Mouse (Mus musculus) myocyte (in vitro differentiated cells): Measurements from ENCODE around the gene AC140267.1. TPM values are rescaled to one million over a fixed set of nuclear protein-coding genes. Genes with fewer than 3 reads are reported as not detected.
A peak's percentile ranks its signal among the peaks of the same experiment; 100 is the strongest.

ENCODE experiments used
- H3K27me3 ChIP-seq: one replicate; pipeline ENCODE4 v1.6.1; 2011; ENCODE audit not compliant: control insufficient read depth, insufficient read depth, insufficient read length
- H3K36me3 ChIP-seq: one replicate; pipeline ENCODE4 v1.6.1; 2011; ENCODE audit not compliant: control insufficient read depth, insufficient read depth
- H3K4me2 ChIP-seq: one replicate; pipeline ENCODE4 v1.6.1; 2011; ENCODE audit warnings: low read depth, control low read depth
- H3K4me3 ChIP-seq: one replicate; pipeline ENCODE4 v1.5.1; 2011; ENCODE audit warnings: mild to moderate bottlenecking, control low read depth, moderate library complexity
- H3K79me2 ChIP-seq: one replicate; pipeline ENCODE4 v1.6.1; 2011; ENCODE audit not compliant: control insufficient read depth, insufficient read depth
- H3ac ChIP-seq: one replicate; pipeline ENCODE4 v1.6.1; 2011; ENCODE audit not compliant: control insufficient read depth, insufficient read length
- CEBPB ChIP-seq: IDR thresholded peaks from 2 replicates; pipeline ENCODE4 v1.6.1; 2011; ENCODE audit warnings: mild to moderate bottlenecking, moderate library complexity; ENCODE audit not compliant: poor library complexity, insufficient read depth, severe bottlenecking
- E2F4 ChIP-seq: IDR thresholded peaks from one replicate; pipeline ENCODE4 v1.6.1; 2011; ENCODE audit warnings: mild to moderate bottlenecking, control low read depth, moderate library complexity; ENCODE audit not compliant: insufficient read depth
- MAX ChIP-seq: IDR thresholded peaks from one replicate; pipeline ENCODE4 v1.6.1; 2011; ENCODE audit warnings: low read depth, mild to moderate bottlenecking, control low read depth
- MYOD1 ChIP-seq, 3 experiments: IDR thresholded peaks; one replicate each; pipeline ENCODE4 v1.6.1; 2011; ENCODE audit warnings: control low read depth in 2 of 3, low read depth in 2 of 3, mild to moderate bottlenecking in 2 of 3, moderate library complexity in 1 of 3; ENCODE audit not compliant: insufficient read length in 2 of 3, control insufficient read depth in 1 of 3
- MYOG ChIP-seq, 3 experiments: IDR thresholded peaks; one replicate each; pipeline ENCODE4 v1.6.1; 2011; ENCODE audit warnings: control low read depth in 2 of 3, low read depth in 2 of 3, mild to moderate bottlenecking in 2 of 3; ENCODE audit not compliant: insufficient read length in 2 of 3, control insufficient read depth in 1 of 3, insufficient read depth in 1 of 3
- POLR2A ChIP-seq: IDR thresholded peaks from one replicate; pipeline ENCODE4 v1.6.1; 2011; ENCODE audit warnings: low read depth, mild to moderate bottlenecking, control low read depth, moderate library complexity; ENCODE audit not compliant: insufficient read length
- POLR2AphosphoS2 ChIP-seq: IDR thresholded peaks from one replicate; pipeline ENCODE4 v1.6.1; 2011; ENCODE audit warnings: low read depth, control low read depth; ENCODE audit not compliant: insufficient read length
- REST ChIP-seq: IDR thresholded peaks from one replicate; pipeline ENCODE4 v1.6.1; 2011; ENCODE audit warnings: mild to moderate bottlenecking, control low read depth, moderate library complexity; ENCODE audit not compliant: insufficient read depth, insufficient read length
- SRF ChIP-seq: IDR thresholded peaks from one replicate; pipeline ENCODE4 v1.6.1; 2011; ENCODE audit warnings: low read depth; ENCODE audit not compliant: control insufficient read depth, insufficient read length
- TCF12 ChIP-seq: IDR thresholded peaks from one replicate; pipeline ENCODE4 v1.6.1; 2011; ENCODE audit warnings: mild to moderate bottlenecking, control low read depth; ENCODE audit not compliant: poor library complexity, insufficient read depth, severe bottlenecking
- TCF3 ChIP-seq: IDR thresholded peaks from one replicate; pipeline ENCODE4 v1.6.1; 2011; ENCODE audit warnings: low read depth, control low read depth; ENCODE audit not compliant: insufficient read length
- USF1 ChIP-seq: IDR thresholded peaks from one replicate; pipeline ENCODE4 v1.6.1; 2011; ENCODE audit warnings: low read depth, mild to moderate bottlenecking, control low read depth, moderate library complexity
- polyA plus RNA-seq: library from polyadenylated mRNA; unstranded; fragments of >200 nt; fragmentation: generic; extraction: Trizol; gene quantifications from one replicate; pipeline ENCODE4 v1.2.1, GENCODE M21; 2012; ENCODE audit warnings: missing spikeins

AC140267.1 gene
- polyA plus RNA-seq, 1 experiment, result not detected

DNA sequence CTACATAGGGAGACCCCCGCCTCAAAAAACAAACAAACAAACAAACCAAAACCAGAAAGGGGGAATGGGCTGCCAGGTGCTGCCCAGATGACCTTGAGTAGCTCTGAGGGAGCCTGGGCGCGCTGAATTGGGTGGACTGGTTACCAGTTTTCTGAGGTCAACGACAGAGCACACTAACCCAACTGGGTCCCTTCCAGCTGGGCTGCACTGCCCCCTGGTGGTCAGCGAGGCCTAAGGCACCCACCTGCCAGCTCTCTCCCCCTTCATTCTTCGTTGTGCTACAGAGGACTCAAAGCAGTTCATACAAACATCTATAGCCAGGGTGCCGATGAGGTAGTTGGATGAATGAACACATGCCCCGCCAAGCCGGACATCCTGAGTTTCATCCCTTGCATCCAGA lies 10.4 kb upstream of the AC140267.1 start:
- H3K27me3 ChIP-seq, result no peaks in the 10 kb centered on the region
- H3K4me2 ChIP-seq, result no peak overlapping the region
- H3ac ChIP-seq, result no peak overlapping the region
- no peak overlapping the region for H3K4me3 ChIP-seq
- H3K36me3 ChIP-seq, result no peaks in the 10 kb centered on the region
- TF ChIP-seq CEBPB (no peak), E2F4 (no peak), POLR2A (no peak), REST (no peak), SRF (no peak), MAX (no peak), MYOD1 (IDR thresholded peaks at IDR 0.05; ENCODE audit: control insufficient read depth in 1 of 3, insufficient read length in 2 of 3, low read depth in 2 of 3) (no peak), TCF3 (no peak), MYOG (IDR thresholded peaks at IDR 0.05; ENCODE audit: control insufficient read depth in 1 of 3, insufficient read depth in 1 of 3, insufficient read length in 2 of 3, low read depth in 2 of 3) (no peak), TCF12 (no peak), POLR2AphosphoS2 (no peak), USF1 (no peak)
- H3K79me2 ChIP-seq, result no peaks in the 10 kb centered on the region

DNA sequence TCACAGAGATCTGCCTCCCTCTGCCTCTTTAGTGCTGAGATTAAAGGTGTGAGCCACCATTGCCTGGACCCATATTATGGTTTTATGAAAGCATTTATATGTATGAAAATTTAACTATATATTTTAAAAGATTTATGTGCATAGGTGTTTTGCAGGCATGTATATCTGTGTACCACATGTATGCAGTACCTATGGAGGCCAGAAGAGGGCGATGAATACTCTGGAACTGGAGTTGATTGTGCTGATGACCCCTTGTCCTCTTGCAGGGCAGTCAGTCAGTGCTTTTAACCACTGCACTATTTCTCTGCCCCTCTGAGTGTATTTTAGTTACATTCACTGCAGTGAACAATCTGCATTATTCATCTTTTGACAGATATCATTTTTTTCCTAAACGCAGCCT lies 9.8 kb upstream of the AC140267.1 start:
- no peaks in the 10 kb centered on the region for H3K36me3 ChIP-seq
- H3K4me3 ChIP-seq, result no peak overlapping the region
- H3K27me3 ChIP-seq, result no peaks in the 10 kb centered on the region
- no peak overlapping the region for H3K4me2 ChIP-seq
- no peaks in the 10 kb centered on the region for H3K79me2 ChIP-seq
- TF ChIP-seq TCF3 (no peak), POLR2AphosphoS2 (no peak), MYOD1 (IDR thresholded peaks at IDR 0.05; ENCODE audit: control insufficient read depth in 1 of 3, insufficient read length in 2 of 3, low read depth in 2 of 3) (no peak), TCF12 (no peak), MYOG (IDR thresholded peaks at IDR 0.05; ENCODE audit: control insufficient read depth in 1 of 3, insufficient read depth in 1 of 3, insufficient read length in 2 of 3, low read depth in 2 of 3) (no peak), SRF (no peak)
- no peak overlapping the region for H3ac ChIP-seq

DNA sequence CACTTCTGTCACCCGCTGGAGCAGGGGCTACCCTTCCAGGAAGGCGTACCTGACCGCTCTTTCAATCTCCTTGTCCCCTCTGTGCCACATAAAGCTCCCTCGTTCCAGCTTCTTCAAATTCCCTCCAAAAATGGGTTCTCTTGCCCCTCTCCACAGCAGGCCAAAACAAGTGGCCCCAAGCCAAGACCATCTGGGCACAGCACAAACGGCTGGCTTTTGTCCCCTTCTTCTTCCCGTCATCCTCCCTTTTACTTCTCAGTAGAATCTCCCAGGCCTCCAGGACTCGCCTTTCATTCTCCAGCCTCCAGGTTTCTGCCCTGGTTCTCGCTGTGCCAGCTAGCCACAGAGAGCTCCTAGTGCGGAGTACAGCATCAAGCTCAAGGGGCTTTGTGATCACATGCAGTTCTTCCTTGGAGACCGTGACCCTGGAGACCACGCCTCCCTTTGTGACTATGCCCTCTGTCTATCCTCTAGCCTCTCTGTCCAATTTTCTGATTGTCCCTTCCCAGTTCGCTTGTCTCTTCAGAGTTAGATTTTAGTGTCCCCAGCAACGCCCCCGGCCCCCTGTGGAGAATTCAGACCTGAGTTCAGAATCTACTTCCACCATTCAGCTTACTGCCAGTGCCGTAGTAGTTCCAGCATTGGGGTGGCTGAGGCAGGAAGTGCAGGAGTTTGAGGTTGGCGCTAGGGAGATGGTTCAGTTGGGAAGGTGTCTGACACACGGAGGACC lies 7.4 kb upstream of the AC140267.1 start:
- Histone ChIP-seq H3ac (no peak overlapping the region), H3K4me2 (no peak overlapping the region), H3K4me3 (no peak overlapping the region), H3K79me2 (no peaks in the 10 kb centered on the region), H3K36me3 (no peaks in the 10 kb centered on the region), H3K27me3 (no peaks in the 10 kb centered on the region)
- TF ChIP-seq TCF3, result no peak
- no peak for TF ChIP-seq POLR2AphosphoS2
- no peak for TF ChIP-seq MYOG (IDR thresholded peaks at IDR 0.05; ENCODE audit: control insufficient read depth in 1 of 3, insufficient read depth in 1 of 3, insufficient read length in 2 of 3, low read depth in 2 of 3)
- TF ChIP-seq USF1, result no peak
- TF ChIP-seq E2F4, result no peak
- TF ChIP-seq CEBPB, result no peak
- TF ChIP-seq MAX, result no peak
- no peak for TF ChIP-seq REST

DNA sequence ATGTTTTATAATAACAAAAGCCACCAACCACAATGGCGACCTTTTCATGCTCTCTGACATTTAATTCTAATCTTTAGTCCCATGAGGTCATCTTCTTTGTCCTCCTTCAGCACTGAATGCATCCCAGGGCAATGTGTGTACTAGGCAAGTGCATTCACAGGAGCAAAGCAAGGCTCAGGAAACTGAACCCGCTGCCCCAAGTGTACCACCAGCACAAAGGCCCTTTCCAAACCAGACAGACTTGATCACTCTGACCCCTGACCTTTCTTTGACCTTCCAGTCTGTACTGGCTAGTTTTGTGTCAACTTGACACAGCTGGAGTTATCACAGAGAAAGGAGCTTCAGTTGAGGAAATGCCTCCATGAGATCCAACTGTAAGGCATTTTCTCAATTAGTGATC lies 3.3 kb upstream of the AC140267.1 start:
- peaks cover 18% of the 10 kb centered on the region for H3K36me3 ChIP-seq
- H3K4me2 ChIP-seq, result no peak overlapping the region
- peaks cover 32% of the 10 kb centered on the region for H3K79me2 ChIP-seq
- TF ChIP-seq MYOD1 (IDR thresholded peaks at IDR 0.05; ENCODE audit: control insufficient read depth in 1 of 3, insufficient read length in 2 of 3, low read depth in 2 of 3) (no peak), CEBPB (no peak), USF1 (no peak), MYOG (IDR thresholded peaks at IDR 0.05; ENCODE audit: control insufficient read depth in 1 of 3, insufficient read depth in 1 of 3, insufficient read length in 2 of 3, low read depth in 2 of 3) (no peak), POLR2AphosphoS2 (no peak), SRF (no peak)
- no peak overlapping the region for H3K4me3 ChIP-seq
- H3ac ChIP-seq, result no peak overlapping the region
- H3K27me3 ChIP-seq, result no peaks in the 10 kb centered on the region

DNA sequence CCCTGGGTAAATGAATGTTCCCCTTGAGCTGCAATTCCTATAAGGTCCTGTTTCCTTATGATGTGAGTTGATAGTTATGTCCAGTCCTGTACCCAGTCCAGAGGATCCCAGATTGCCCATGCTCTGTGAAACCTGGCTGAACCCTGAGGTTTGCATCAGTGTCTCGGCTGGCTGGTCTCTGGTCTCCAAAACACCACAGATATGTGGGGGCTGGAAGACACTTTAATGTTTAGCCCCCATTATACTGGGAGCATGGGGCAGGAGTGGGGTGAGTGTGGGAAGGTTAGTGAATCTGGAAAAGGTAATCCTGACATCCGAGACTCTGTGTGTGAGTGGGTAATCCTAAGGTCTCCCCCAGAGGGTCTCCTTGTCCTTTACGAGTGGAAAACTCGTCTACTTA lies 2.6 kb upstream of the AC140267.1 start:
- Histone ChIP-seq H3K27me3 (no peaks in the 10 kb centered on the region), H3K36me3 (peaks cover 24% of the 10 kb centered on the region), H3ac (no peak overlapping the region), H3K79me2 (peaks cover 34% of the 10 kb centered on the region), H3K4me2 (peak overlapping the region; percentile 78), H3K4me3 (peak overlapping the region; percentile 92)
- TF ChIP-seq CEBPB (no peak), E2F4 (no peak), POLR2A (no peak)
